Mouse (Mus musculus) ES-E14 (cell line): ENCODE measurements around the gene Fgf23. TPM values are rescaled to one million over a fixed set of nuclear protein-coding genes. Genes with fewer than 3 reads are reported as not detected.
A peak's percentile ranks its signal among the peaks of the same experiment; 100 is the strongest.

Experiments
- DNase-seq: peaks from one replicate; pipeline ENCODE4 v3.0.0-alpha.2; 2013; ENCODE audit warnings: low read depth, low spot score
- H3K27ac ChIP-seq: 2 replicates; pipeline ENCODE4 v1.5.1; 2012; ENCODE audit warnings: low read depth, mild to moderate bottlenecking, low read length, moderate library complexity, mixed read lengths; ENCODE audit not compliant: poor library complexity, insufficient read depth, severe bottlenecking
- H3K36me3 ChIP-seq: 2 replicates; pipeline ENCODE4 v1.6.1; 2012; ENCODE audit warnings: mild to moderate bottlenecking, low read length, moderate library complexity, mixed read lengths; ENCODE audit not compliant: control insufficient read depth, poor library complexity, insufficient read depth, severe bottlenecking
- H3K4me1 ChIP-seq, 2 experiments: fragments of 150-350 bp in 1 of 2; sonication (generic) in 1 of 2; 2 replicates each; pipeline ENCODE4 v1.6.1; 2012; ENCODE audit warnings: low read length in 2 of 2, mild to moderate bottlenecking in 1 of 2, mixed read lengths in 1 of 2; ENCODE audit not compliant: control insufficient read depth in 2 of 2, insufficient read depth in 2 of 2, poor library complexity in 1 of 2
- H3K4me3 ChIP-seq, 2 experiments: fragments of 150-350 bp in 1 of 2; sonication (generic) in 1 of 2; 2 replicates each; pipeline ENCODE4 v1.5.1; 2012; ENCODE audit warnings: low read length in 2 of 2, low read depth in 1 of 2, mild to moderate bottlenecking in 1 of 2, mixed read lengths in 1 of 2; ENCODE audit not compliant: insufficient read depth in 1 of 2, poor library complexity in 1 of 2, severe bottlenecking in 1 of 2
- H3K9ac ChIP-seq: 2 replicates; pipeline ENCODE4 v1.6.1; 2012; ENCODE audit warnings: low read depth, mild to moderate bottlenecking, low read length, mixed read lengths; ENCODE audit not compliant: poor library complexity, insufficient read depth, severe bottlenecking
- H3K9me3 ChIP-seq: fragments of 150-350 bp; sonication (generic); 2 replicates; pipeline ENCODE4 v1.6.1; 2012; ENCODE audit warnings: low read depth, mild to moderate bottlenecking, low read length; ENCODE audit not compliant: control insufficient read depth, insufficient read depth
- CHD2 ChIP-seq: IDR thresholded peaks from 2 replicates; pipeline ENCODE4 v1.6.1; 2014; ENCODE audit warnings: mild to moderate bottlenecking, low read depth, low read length, inconsistent platforms
- HCFC1 ChIP-seq: IDR thresholded peaks from 2 replicates; pipeline ENCODE4 v1.6.1; 2012; ENCODE audit warnings: low read length, inconsistent platforms, borderline replicate concordance; ENCODE audit not compliant: insufficient read depth
- MAFK ChIP-seq: IDR thresholded peaks from 2 replicates; pipeline ENCODE4 v1.6.1; 2014; ENCODE audit warnings: mild to moderate bottlenecking, low read depth, low read length, inconsistent platforms; ENCODE audit not compliant: insufficient read depth
- ZC3H11A ChIP-seq: IDR thresholded peaks from 2 replicates; pipeline ENCODE4 v1.6.1; 2012; ENCODE audit warnings: low read depth, mild to moderate bottlenecking, inconsistent platforms, low read length, borderline replicate concordance
- ZNF384 ChIP-seq: IDR thresholded peaks from 2 replicates; pipeline ENCODE4 v1.6.1; 2012; ENCODE audit warnings: low read depth, low read length, inconsistent platforms
- in situ Hi-C, 2 experiments: fragments of 600-800 bp; cut with MboI; formaldehyde crosslinking; loops; one replicate each; pipeline ENCODE4 v1.15.1; 2025; ENCODE audit warnings: low sequenced_read_pairs in 2 of 2, inconsistent platforms in 1 of 2; ENCODE audit not compliant: unreplicated experiment in 2 of 2
- total RNA-seq: library from RNA; depleted of rRNA; stranded (reverse); fragments of 300-350 nt; gene quantifications from 2 replicates; pipeline ENCODE4 v1.2.3, GENCODE M21; 2012; rRNA removed

Gene Fgf23
- total RNA-seq = 0.26 TPM in 1 of 2 replicates, not detected in the other

GRCm38 (mm10) chr6:127072817-127073216 is at the start of gene Fgf23:
TSS of gene Fgf23 (plus strand) at chr6:127072902.
- H3K4me3 ChIP-seq = no peak within 1 kb of the TSS
- in situ Hi-C loops = no loop called here
- no peak within 1 kb of the TSS for H3K9ac ChIP-seq
- no peak within 1 kb of the TSS for H3K27ac ChIP-seq
- peaks cover 0 to 4% of the 10 kb centered on the region in 2 experiments; a peak in 1 of 4 replicates for H3K4me1 ChIP-seq
- no peak for TF ChIP-seq HCFC1
- TF ChIP-seq ZC3H11A = no peak
- no peak for TF ChIP-seq CHD2
- TF ChIP-seq MAFK = no peak
- TF ChIP-seq ZNF384 = no peak
- no peaks in the 10 kb centered on the region for H3K36me3 ChIP-seq
- no peak for DNase-seq
- no peaks in the 10 kb centered on the region for H3K9me3 ChIP-seq

- no peak for TF ChIP-seq HCFC1
- no peak for TF ChIP-seq ZC3H11A
- TF ChIP-seq ZNF384 = no peak
- no peak for TF ChIP-seq MAFK
- TF ChIP-seq CHD2 = no peak
- Histone ChIP-seq H3K4me3 (no peak overlapping the region), H3K4me1 (peaks cover 0 to 4% of the 10 kb centered on the region in 2 experiments; a peak in 2 of 4 replicates), H3K9ac (no peak overlapping the region), H3K27ac (no peak overlapping the region), H3K36me3 (no peaks in the 10 kb centered on the region), H3K9me3 (no peaks in the 10 kb centered on the region)
- in situ Hi-C loops = no loop called here
- no peak for DNase-seq
These were observed 47.9 kb upstream of the Fgf23 start for GRCm38 (mm10) chr6:127024836-127025235.

- Histone ChIP-seq H3K27ac (no peak overlapping the region), H3K9ac (no peak overlapping the region), H3K9me3 (no peaks in the 10 kb centered on the region), H3K36me3 (no peaks in the 10 kb centered on the region), H3K4me3 (no peak overlapping the region), H3K4me1 (no peaks in the 10 kb centered on the region)
- TF ChIP-seq HCFC1 (no peak), MAFK (no peak), CHD2 (no peak), ZC3H11A (no peak), ZNF384 (no peak)
- DNase-seq = peak; percentile 51
- in situ Hi-C loops = no loop called here
These were observed 37.9 kb upstream of the Fgf23 start for GRCm38 (mm10) chr6:127034760-127035159.

- no peak for DNase-seq
- Histone ChIP-seq H3K36me3 (no peaks in the 10 kb centered on the region), H3K9me3 (no peaks in the 10 kb centered on the region), H3K4me1 (no peaks in the 10 kb centered on the region), H3K9ac (no peak overlapping the region), H3K27ac (no peak overlapping the region), H3K4me3 (no peak overlapping the region)
- no peak for TF ChIP-seq ZC3H11A
- TF ChIP-seq HCFC1 = no peak
- no peak for TF ChIP-seq ZNF384
- no peak for TF ChIP-seq MAFK
- TF ChIP-seq CHD2 = no peak
- in situ Hi-C loops = no loop called here
These were observed 27.8 kb upstream of the Fgf23 start for GRCm38 (mm10) chr6:127044909-127045308.

GRCm38 (mm10) chr6:127050847-127051246 is 21.9 kb upstream of the Fgf23 start:
- no peak for DNase-seq
- Histone ChIP-seq H3K27ac (no peak overlapping the region), H3K4me1 (no peaks in the 10 kb centered on the region), H3K36me3 (no peaks in the 10 kb centered on the region), H3K9me3 (no peaks in the 10 kb centered on the region), H3K9ac (no peak overlapping the region), H3K4me3 (no peak overlapping the region)
- no peak for TF ChIP-seq CHD2
- no peak for TF ChIP-seq ZC3H11A
- no peak for TF ChIP-seq HCFC1
- TF ChIP-seq ZNF384 = no peak
- TF ChIP-seq MAFK = no peak
- in situ Hi-C loops = no loop called here
